Mouse (Mus musculus): ENCODE results near the gene Atp8a1.

Gene Atp8a1

GRCm38 (mm10) chr5:67685906-67686305 lies 161.3 kb downstream of the Atp8a1 start:
- no peak for DNase-seq (ENCODE audit: low read depth in 1 of 2, low spot score in 2 of 2)

GRCm38 (mm10) chr5:67685461-67685860 lies 161.8 kb downstream of the Atp8a1 start:
- no peak for DNase-seq (ENCODE audit: low read depth in 1 of 2, low spot score in 2 of 2)

GRCm38 (mm10) chr5:67678819-67679218 lies 168.4 kb downstream of the Atp8a1 start:
- DNase-seq (ENCODE audit: low read depth in 1 of 2, low spot score in 2 of 2): no peak

GRCm38 (mm10) chr5:67673008-67673407 lies 174.2 kb downstream of the Atp8a1 start:
- DNase-seq (ENCODE audit: low read depth in 1 of 2, low spot score in 2 of 2): no peak

- DNase-seq (ENCODE audit: low read depth in 1 of 2, low spot score in 2 of 2): no peak
Observed at GRCm38 (mm10) chr5:67670158-67670557, 177.1 kb downstream of the Atp8a1 start.

- no peak for DNase-seq (ENCODE audit: low read depth in 1 of 2, low spot score in 2 of 2)
Observed at GRCm38 (mm10) chr5:67669436-67669896, 177.8 kb downstream of the Atp8a1 start.

GRCm38 (mm10) chr5:67662715-67663114 lies 184.5 kb downstream of the Atp8a1 start:
- DNase-seq (ENCODE audit: low read depth in 1 of 2, low spot score in 2 of 2): no peak

GRCm38 (mm10) chr5:67659864-67660263 lies 187.4 kb downstream of the Atp8a1 start:
- DNase-seq (ENCODE audit: low read depth in 1 of 2, low spot score in 2 of 2): no peak

- DNase-seq (ENCODE audit: low read depth in 1 of 2, low spot score in 2 of 2): no peak
Observed at GRCm38 (mm10) chr5:67656821-67657259, 190.4 kb downstream of the Atp8a1 start.

GRCm38 (mm10) chr5:67655696-67656519 lies 191.3 kb downstream of the Atp8a1 start:
- DNase-seq (ENCODE audit: low read depth in 1 of 2, low spot score in 2 of 2): no peak

- no peak for DNase-seq (ENCODE audit: low read depth in 1 of 2, low spot score in 2 of 2)
Observed at GRCm38 (mm10) chr5:67654572-67654971, 192.7 kb downstream of the Atp8a1 start.

- no peak for DNase-seq (ENCODE audit: low read depth in 1 of 2, low spot score in 2 of 2)
Observed at GRCm38 (mm10) chr5:67653543-67653942, 193.7 kb downstream of the Atp8a1 start.

- no peak for DNase-seq (ENCODE audit: low read depth in 1 of 2, low spot score in 2 of 2)
Observed at GRCm38 (mm10) chr5:67652468-67652867, 194.8 kb downstream of the Atp8a1 start.

GRCm38 (mm10) chr5:67650021-67650420 lies 197.2 kb downstream of the Atp8a1 start:
- DNase-seq (ENCODE audit: low read depth in 1 of 2, low spot score in 2 of 2): no peak

GRCm38 (mm10) chr5:67649156-67649555 lies 198.1 kb downstream of the Atp8a1 start:
- no peak for DNase-seq (ENCODE audit: low read depth in 1 of 2, low spot score in 2 of 2)

GRCm38 (mm10) chr5:67647568-67647967 lies 199.7 kb downstream of the Atp8a1 start:
- no peak for DNase-seq (ENCODE audit: low read depth in 1 of 2, low spot score in 2 of 2)

- DNase-seq (ENCODE audit: low read depth in 1 of 2, low spot score in 2 of 2): no peak
Observed at GRCm38 (mm10) chr5:67646756-67647529, 200.3 kb downstream of the Atp8a1 start.

GRCm38 (mm10) chr5:67643537-67644255 lies 203.5 kb downstream of the Atp8a1 start:
- DNase-seq (ENCODE audit: low read depth in 1 of 2, low spot score in 2 of 2): no peak

GRCm38 (mm10) chr5:67641406-67642120 lies 205.7 kb downstream of the Atp8a1 start:
- no peak for DNase-seq (ENCODE audit: low read depth in 1 of 2, low spot score in 2 of 2)

- no peak for DNase-seq (ENCODE audit: low read depth in 1 of 2, low spot score in 2 of 2)
Observed at GRCm38 (mm10) chr5:67640596-67641312, 206.5 kb downstream of the Atp8a1 start.
